Mouse (Mus musculus) CH12.LX (cell line): Measurements from ENCODE around the gene Clec2h. TPM values are rescaled to one million over a fixed set of nuclear protein-coding genes. Genes with fewer than 3 reads are reported as not detected.
"Not testable (repeated sequence)": the region's sequence is repeated elsewhere in the genome, so short reads cannot be mapped to it uniquely, and the experiment has no call there.

Source experiments
- DNase-seq: peaks from one replicate; pipeline ENCODE4 v3.0.0-alpha.2; 2013; ENCODE audit errors: extremely low read depth
- H3K27ac ChIP-seq: 2 replicates; pipeline ENCODE4 v1.5.1; 2012; ENCODE audit warnings: low read depth, mild to moderate bottlenecking, control low read depth, moderate library complexity; ENCODE audit not compliant: insufficient read depth
- H3K27me3 ChIP-seq: replicated peaks from 2 replicates; pipeline ENCODE3; 2012; ENCODE audit warnings: inconsistent platforms
- H3K36me3 ChIP-seq, 2 experiments: replicated peaks in 1 of 2; 2 replicates each; pipeline versions ENCODE3 to v1.6.1; 2012; ENCODE audit warnings: inconsistent platforms in 1 of 2, low read length in 1 of 2, mild to moderate bottlenecking in 1 of 2, mixed read lengths in 1 of 2, moderate library complexity in 1 of 2; ENCODE audit not compliant: control insufficient read depth in 1 of 2, insufficient read depth in 1 of 2
- H3K4me1 ChIP-seq, 2 experiments: 2 replicates each; pipeline ENCODE4 v1.6.1; 2012; ENCODE audit warnings: inconsistent platforms in 1 of 2, moderate library complexity in 1 of 2; ENCODE audit not compliant: insufficient read depth in 2 of 2, control insufficient read depth in 1 of 2
- H3K4me2 ChIP-seq: 2 replicates; pipeline ENCODE4 v1.6.1; 2012; ENCODE audit warnings: low read depth, mild to moderate bottlenecking, control low read depth; ENCODE audit not compliant: poor library complexity, insufficient read depth, severe bottlenecking
- H3K4me3 ChIP-seq, 3 experiments: fragments of 150-350 bp in 1 of 3; sonication (generic) in 1 of 3; replicated peaks in 1 of 3; 2 replicates each; pipeline versions ENCODE3 to v1.5.1; 2011 to 2012; ENCODE audit warnings: low read depth in 2 of 3, low read length in 2 of 3, mild to moderate bottlenecking in 2 of 3, moderate library complexity in 2 of 3, control low read depth in 1 of 3, improper control_type of control experiment in 1 of 3, inconsistent platforms in 1 of 3, mixed read lengths in 1 of 3; ENCODE audit not compliant: poor library complexity in 1 of 3
- H3K79me2 ChIP-seq: replicated peaks from 2 replicates; pipeline ENCODE4 v1.6.1; 2012; ENCODE audit warnings: mild to moderate bottlenecking, moderate library complexity; ENCODE audit not compliant: control insufficient read depth, poor library complexity, insufficient read depth, severe bottlenecking; ENCODE audit errors: extremely low read depth
- H3K9ac ChIP-seq: 2 replicates; pipeline ENCODE4 v1.6.1; 2012; ENCODE audit warnings: low read depth, mild to moderate bottlenecking, control low read depth, moderate library complexity; ENCODE audit not compliant: insufficient read depth
- H3K9me3 ChIP-seq: replicated peaks from 2 replicates; pipeline ENCODE3; 2012; ENCODE audit warnings: low read length, inconsistent platforms, mixed read lengths
- CHD2 ChIP-seq: IDR thresholded peaks from 2 replicates; pipeline ENCODE4 v1.6.1; 2011; ENCODE audit warnings: low read length, improper control_type of control experiment
- CTCF ChIP-seq, 2 experiments: IDR thresholded peaks in 1 of 2; conservative IDR thresholded peaks in 1 of 2; 2 replicates each; pipeline ENCODE4 v1.5.1; 2011 to 2012; ENCODE audit warnings: low read depth in 2 of 2, low read length in 2 of 2, improper control_type of control experiment in 1 of 2, inconsistent platforms in 1 of 2, mild to moderate bottlenecking in 1 of 2, moderate library complexity in 1 of 2
- EP300 ChIP-seq: IDR thresholded peaks from 2 replicates; pipeline ENCODE4 v1.6.1; 2011; ENCODE audit warnings: low read length, improper control_type of control experiment
- POLR2A ChIP-seq: IDR thresholded peaks from 2 replicates; pipeline ENCODE4 v1.6.1; 2011; ENCODE audit warnings: low read depth, mild to moderate bottlenecking, improper control_type of control experiment, low read length
- RAD21 ChIP-seq: IDR thresholded peaks from 2 replicates; pipeline ENCODE4 v1.6.1; 2011; ENCODE audit warnings: low read depth, mild to moderate bottlenecking, low read length, improper control_type of control experiment, moderate library complexity
- RCOR1 ChIP-seq: conservative IDR thresholded peaks from 2 replicates; pipeline ENCODE4 v1.6.1; 2012; ENCODE audit warnings: low read depth, mild to moderate bottlenecking, inconsistent platforms, low read length, improper control_type of control experiment
- SMC3 ChIP-seq: IDR thresholded peaks from 2 replicates; pipeline ENCODE4 v1.6.1; 2011; ENCODE audit warnings: low read depth, low read length, improper control_type of control experiment
- TBP ChIP-seq: conservative IDR thresholded peaks from 2 replicates; pipeline ENCODE4 v1.6.1; 2011; ENCODE audit warnings: low read depth, low read length, improper control_type of control experiment
- ZC3H11A ChIP-seq: IDR thresholded peaks from 2 replicates; pipeline ENCODE4 v1.6.1; 2012; ENCODE audit warnings: low read depth, mild to moderate bottlenecking, inconsistent platforms, low read length, improper control_type of control experiment
- dilution Hi-C: fragments of 300-500 bp; cut with MboI; formaldehyde crosslinking; loops from 2 replicates; pipeline ENCODE4 v1.14.3; 2020; ENCODE audit warnings: low sequenced_read_pairs; ENCODE audit not compliant: extremely low pct_unique_long_range_greater_than_20kb, extremely low pct_ligation_motif_present
- in situ Hi-C: fragments of 300-500 bp; cut with MboI; formaldehyde crosslinking; loops from 3 replicates; pipeline ENCODE4 v1.14.3; 2019; ENCODE audit warnings: low sequenced_read_pairs, low pct_ligation_motif_present, low pct_unique_long_range_greater_than_20kb, mixed read lengths
- polyA plus RNA-seq: library from polyadenylated mRNA; unstranded; fragments of >175 nt; gene quantifications from 2 replicates; pipeline ENCODE4 v1.2.1, GENCODE M21; 2012; ENCODE audit warnings: low read depth; ENCODE audit not compliant: insufficient read length
- total RNA-seq, 2 experiments: library from RNA; depleted of rRNA; stranded (reverse); fragments of 300-350 nt in 1 of 2; fragments of >200 nt in 1 of 2; gene quantifications; 2 replicates each; pipeline ENCODE4 v1.2.3; 2012 to 2014

Clec2h gene
- total RNA-seq (2012; rRNA removed) (not detected in 2 replicates), total RNA-seq (2014; rRNA removed) (not detected in 2 replicates), polyA plus RNA-seq (not detected in 2 replicates)

DNA sequence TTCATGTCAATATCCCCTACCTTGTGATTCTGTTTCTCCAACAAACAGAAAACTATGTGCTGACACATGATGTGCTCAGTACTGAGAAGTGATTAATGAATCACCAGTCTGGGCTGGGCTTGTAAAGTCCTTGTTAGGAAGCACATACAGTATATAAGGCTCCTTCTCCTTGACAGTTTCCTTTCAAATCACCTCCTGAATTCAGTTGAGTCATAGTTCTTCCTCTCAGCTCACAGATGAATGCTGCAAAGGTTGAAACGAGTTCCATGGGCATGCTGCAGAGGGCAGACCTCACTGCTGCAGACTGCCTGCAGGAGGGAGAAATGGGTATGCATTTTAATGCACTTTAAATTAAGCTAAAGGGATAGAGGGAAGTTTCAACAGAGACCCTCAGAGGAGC lies at the start of gene Clec2h:
Gene Clec2h, plus strand, starts transcription at position 180 of the 400 bp plus-strand sequence.
- H3K4me3 ChIP-seq = no peak within 1 kb of the TSS
- in situ Hi-C loops = no loop called here
- TF ChIP-seq EP300 = no peak
- no peak for TF ChIP-seq POLR2A
- TF ChIP-seq SMC3 = peak; percentile 63
- peak; percentile 44 for TF ChIP-seq RAD21
- peak in 1 of 2 experiments; percentile 59; a peak in 2 of 4 replicates for TF ChIP-seq CTCF (conservative IDR thresholded peaks at IDR 0.05 in 1 of 2, IDR thresholded peaks at IDR 0.05 in 1 of 2; ENCODE audit: low read depth in 2 of 2, low read length in 2 of 2)
- no peak for TF ChIP-seq TBP
- H3K27me3 ChIP-seq = no peaks in the 10 kb centered on the region
- H3K36me3 ChIP-seq = no peaks in the 10 kb centered on the region
- H3K9me3 ChIP-seq = no peaks in the 10 kb centered on the region
- no peak within 1 kb of the TSS for H3K27ac ChIP-seq
- dilution Hi-C loops = no loop called here
- H3K4me1 ChIP-seq = 0 out of 4 replicates have a peak, but pooled peaks cover 2 to 5% of the 10 kb centered on the region in 2 experiments
- DNase-seq = peak; percentile 15
- H3K79me2 ChIP-seq = no peaks in the 10 kb centered on the region
- H3K4me2 ChIP-seq = no peak within 1 kb of the TSS
- H3K9ac ChIP-seq = no peak within 1 kb of the TSS

DNA sequence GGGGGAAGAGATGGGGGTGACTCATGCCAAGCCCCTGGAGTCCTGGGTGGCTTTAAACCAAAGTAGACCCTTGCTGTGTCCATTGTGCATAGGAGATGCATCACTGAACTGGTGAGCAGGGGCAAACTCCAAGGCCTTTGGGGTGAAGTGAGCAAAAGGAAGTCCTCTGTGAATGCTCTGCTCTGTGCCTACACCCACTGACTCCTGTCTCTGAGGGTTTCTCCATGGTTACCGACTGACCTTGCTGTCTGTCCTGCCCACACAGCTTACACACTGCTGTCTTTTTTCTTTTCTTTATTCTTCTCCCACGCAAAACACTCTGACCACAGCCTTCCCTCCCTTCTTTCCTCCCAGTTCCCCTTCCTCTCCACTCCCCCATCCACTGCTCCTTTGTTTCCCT lies 39.5 kb upstream of the Clec2h start:
- Histone ChIP-seq H3K4me1 (no peaks in the 10 kb centered on the region), H3K36me3 (no peaks in the 10 kb centered on the region), H3K9me3 (no peaks in the 10 kb centered on the region), H3K79me2 (no peaks in the 10 kb centered on the region), H3K9ac (no peak overlapping the region), H3K4me2 (no peak overlapping the region), H3K27me3 (no peaks in the 10 kb centered on the region), H3K4me3 (no peak overlapping the region), H3K27ac (no peak overlapping the region)
- TF ChIP-seq ZC3H11A = no peak
- TF ChIP-seq RCOR1 = no peak
- no peak for DNase-seq
- dilution Hi-C loops (no loop called here), in situ Hi-C loops (no loop called here)

DNA sequence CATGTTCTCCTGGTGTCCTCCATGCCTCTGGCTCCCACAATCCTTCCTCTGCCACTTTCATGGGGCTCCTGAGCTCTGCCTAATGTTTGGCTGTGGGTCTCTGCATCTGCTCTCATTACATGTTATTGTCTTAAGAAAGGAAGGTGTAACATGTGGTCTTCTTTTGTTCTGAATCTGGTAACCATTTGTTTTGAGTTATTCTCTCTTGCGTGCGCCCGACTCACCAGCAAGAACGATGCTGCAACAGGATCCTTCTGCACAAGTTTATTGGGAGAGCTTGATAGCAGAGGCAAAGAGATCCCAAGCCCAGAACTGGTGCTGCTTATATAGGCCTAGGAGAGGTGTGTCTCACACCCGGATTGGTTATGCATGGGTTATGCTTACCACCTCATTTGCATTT lies 38.8 kb upstream of the Clec2h start, which contains the start of gene Klrb1a:
Gene Klrb1a, minus strand, starts transcription at position 101 of the 400 bp plus-strand sequence.
- H3K4me2 ChIP-seq, H3K79me2 ChIP-seq, H3K27ac ChIP-seq, H3K4me3 ChIP-seq, H3K27me3 ChIP-seq, H3K4me1 ChIP-seq, H3K36me3 ChIP-seq, in situ Hi-C loops, H3K9me3 ChIP-seq, dilution Hi-C loops, DNase-seq, H3K9ac ChIP-seq: not testable (repeated sequence)

DNA sequence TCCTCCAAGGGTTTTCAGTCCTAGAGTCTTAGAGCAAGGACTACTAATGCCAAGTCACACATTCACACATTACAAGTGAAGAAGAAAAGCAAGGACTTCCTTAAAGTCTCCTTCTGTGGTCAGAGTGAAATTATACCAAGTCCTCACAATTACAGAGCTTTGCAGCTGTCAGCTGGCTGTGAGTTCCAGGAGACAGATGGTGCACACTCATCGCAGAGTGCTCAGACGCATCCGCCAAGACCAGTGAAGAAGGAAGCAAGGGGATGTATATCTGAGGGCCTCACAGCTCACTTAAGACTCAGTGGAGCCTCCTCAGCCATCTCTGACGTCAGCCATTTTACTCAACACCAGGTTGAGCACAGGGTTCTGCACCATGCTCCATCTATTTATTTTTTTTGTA lies 37.8 kb upstream of the Clec2h start:
- H3K4me2 ChIP-seq = no peak overlapping the region
- no peak for TF ChIP-seq CHD2
- dilution Hi-C loops = no loop called here
- in situ Hi-C loops = no loop called here
- H3K9me3 ChIP-seq = no peaks in the 10 kb centered on the region
- DNase-seq = no peak
- H3K27me3 ChIP-seq = no peaks in the 10 kb centered on the region
- H3K4me3 ChIP-seq = no peak overlapping the region
- no peaks in the 10 kb centered on the region for H3K79me2 ChIP-seq
- no peak overlapping the region for H3K9ac ChIP-seq
- H3K36me3 ChIP-seq = no peaks in the 10 kb centered on the region
- H3K27ac ChIP-seq = no peak overlapping the region
- no peaks in the 10 kb centered on the region for H3K4me1 ChIP-seq

DNA sequence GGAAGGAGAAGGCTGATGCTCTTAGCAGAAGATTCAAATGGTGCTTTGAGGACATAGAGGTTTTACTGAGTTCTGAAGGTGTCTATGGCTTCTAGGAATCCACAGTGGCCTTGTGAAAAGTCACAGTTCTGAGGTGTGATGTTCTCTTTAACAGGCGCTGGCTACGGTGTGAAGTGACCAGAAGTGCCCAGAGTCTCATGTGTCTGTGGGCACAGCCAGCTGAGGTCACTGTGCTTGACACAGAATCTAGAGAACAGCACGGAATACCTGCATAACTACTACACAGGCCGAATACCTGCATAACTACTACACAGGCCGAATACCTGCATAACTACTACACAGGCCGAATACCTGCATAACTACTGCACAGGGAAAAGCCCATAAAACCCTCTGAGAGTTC lies 36.9 kb upstream of the Clec2h start:
- H3K27me3 ChIP-seq, H3K9me3 ChIP-seq, H3K4me3 ChIP-seq, dilution Hi-C loops, H3K79me2 ChIP-seq, H3K4me1 ChIP-seq, H3K36me3 ChIP-seq, H3K4me2 ChIP-seq, H3K27ac ChIP-seq, in situ Hi-C loops, DNase-seq, H3K9ac ChIP-seq: not testable (repeated sequence)
